Mouse (Mus musculus): ENCODE data around the gene Plk3. TPM values are rescaled to one million over a fixed set of nuclear protein-coding genes. Genes with fewer than 3 reads are reported as not detected.

Gene Plk3
- polyA plus RNA-seq, 1 experiment from 2014 or later, result 2.0 TPM

DNA sequence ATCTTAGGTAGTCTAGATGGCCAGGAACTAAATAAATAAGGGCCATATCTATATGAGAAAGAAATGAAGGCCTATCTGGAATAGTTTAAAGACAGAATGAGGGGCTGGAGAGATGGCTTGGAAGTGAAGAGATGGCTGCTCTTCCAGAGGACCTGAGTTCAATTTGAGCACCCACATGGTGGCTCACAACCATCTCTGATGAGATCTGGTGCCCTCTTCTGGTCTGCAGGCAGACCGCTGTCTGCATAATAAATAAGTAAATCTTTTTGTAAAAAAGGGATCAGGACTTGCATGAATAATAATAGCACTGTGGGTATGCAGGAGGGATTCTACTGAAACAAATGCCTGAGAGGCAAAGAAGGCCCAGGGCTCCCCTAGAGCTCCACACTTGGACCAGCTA lies 20.5 kb downstream of the Plk3 start:
- ATAC-seq (ENCODE audit: insufficient number of reproducible peaks, insufficient read depth, low FRiP score, low read depth), result no peak
- Histone ChIP-seq H3K4me1 (ENCODE audit: control insufficient read depth in 2 of 2, insufficient read depth in 2 of 2, low read length in 2 of 2) (no peaks in the 10 kb centered on the region), H3K9ac (ENCODE audit: low read length) (no peak overlapping the region), H3K27me3 (ENCODE audit: control insufficient read depth, insufficient read depth, low read length) (no peaks in the 10 kb centered on the region), H3K4me3 (ENCODE audit: control insufficient read depth in 1 of 2, insufficient read depth in 1 of 2, low read depth in 1 of 2, low read length in 2 of 2) (no peak overlapping the region), H3K27ac (replicated peaks in 1 of 2; ENCODE audit: control insufficient read depth in 1 of 2, insufficient read depth in 1 of 2, low read depth in 2 of 2, low read length in 2 of 2) (no peak overlapping the region), H3K4me2 (ENCODE audit: low read length) (no peak overlapping the region), H3K36me3 (ENCODE audit: control insufficient read depth, insufficient read depth, low read length) (0 out of 2 replicates have a peak, but pooled peaks cover 4% of the 10 kb centered on the region), H3K9me3 (ENCODE audit: control insufficient read depth, low read length) (no peaks in the 10 kb centered on the region)
- WGBS, result 92% methylated on average over 1 of the region's 1 CpGs

DNA sequence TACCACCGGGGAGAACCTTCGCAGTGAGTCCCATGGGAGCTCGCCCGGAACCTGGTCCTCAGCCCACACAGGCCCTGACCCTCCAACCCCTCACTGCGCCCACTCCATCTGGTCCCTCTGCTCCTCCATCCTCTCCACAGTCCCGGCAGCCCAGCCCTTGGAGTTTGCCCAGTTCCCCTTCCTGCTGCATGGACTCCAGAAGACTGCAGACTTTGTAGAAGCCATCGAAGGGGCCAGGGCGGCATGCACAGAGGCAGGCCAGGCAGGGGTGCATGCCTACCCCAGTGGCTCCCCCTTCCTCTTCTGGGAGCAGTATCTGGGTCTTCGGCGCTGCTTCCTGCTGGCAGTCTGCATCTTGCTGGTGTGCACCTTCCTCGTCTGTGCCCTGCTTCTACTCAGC lies 22.8 kb downstream of the Plk3 start:
- no peaks in the 10 kb centered on the region for H3K4me1 ChIP-seq (ENCODE audit: control insufficient read depth in 2 of 2, insufficient read depth in 2 of 2, low read length in 2 of 2)
- WGBS, result 84% methylated on average over 11 of the region's 11 CpGs
- H3K4me2 ChIP-seq (ENCODE audit: low read length), result no peak overlapping the region
- H3K27ac ChIP-seq (replicated peaks in 1 of 2; ENCODE audit: control insufficient read depth in 1 of 2, insufficient read depth in 1 of 2, low read depth in 2 of 2, low read length in 2 of 2), result no peak overlapping the region
- H3K9me3 ChIP-seq (ENCODE audit: control insufficient read depth, low read length), result no peaks in the 10 kb centered on the region
- no peak overlapping the region for H3K4me3 ChIP-seq (ENCODE audit: control insufficient read depth in 1 of 2, insufficient read depth in 1 of 2, low read depth in 1 of 2, low read length in 2 of 2)
- no peak for ATAC-seq (ENCODE audit: insufficient number of reproducible peaks, insufficient read depth, low FRiP score, low read depth)
- 0 out of 2 replicates have a peak, but pooled peaks cover 4% of the 10 kb centered on the region for H3K36me3 ChIP-seq (ENCODE audit: control insufficient read depth, insufficient read depth, low read length)
- no peak overlapping the region for H3K9ac ChIP-seq (ENCODE audit: low read length)
- no peaks in the 10 kb centered on the region for H3K27me3 ChIP-seq (ENCODE audit: control insufficient read depth, insufficient read depth, low read length)

DNA sequence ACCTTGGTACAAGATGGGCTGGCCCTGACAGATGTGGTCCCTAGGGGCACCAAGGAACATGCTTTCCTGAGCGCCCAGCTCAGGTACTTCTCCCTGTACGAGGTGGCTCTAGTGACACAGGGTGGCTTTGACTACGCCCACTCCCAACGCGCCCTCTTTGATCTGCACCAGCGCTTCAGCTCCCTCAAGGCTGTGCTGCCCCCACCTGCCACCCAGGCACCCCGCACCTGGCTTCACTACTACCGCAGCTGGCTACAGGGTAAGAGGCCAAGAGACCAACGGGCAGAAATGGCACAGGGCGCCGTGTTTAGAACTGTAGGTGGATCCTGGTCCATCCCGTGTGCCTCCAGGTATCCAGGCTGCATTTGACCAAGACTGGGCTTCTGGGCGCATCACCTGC lies 23.5 kb downstream of the Plk3 start:
- Histone ChIP-seq H3K27ac (replicated peaks in 1 of 2; ENCODE audit: control insufficient read depth in 1 of 2, insufficient read depth in 1 of 2, low read depth in 2 of 2, low read length in 2 of 2) (no peak overlapping the region), H3K9me3 (ENCODE audit: control insufficient read depth, low read length) (no peaks in the 10 kb centered on the region), H3K9ac (ENCODE audit: low read length) (no peak overlapping the region), H3K27me3 (ENCODE audit: control insufficient read depth, insufficient read depth, low read length) (no peaks in the 10 kb centered on the region), H3K4me2 (ENCODE audit: low read length) (no peak overlapping the region), H3K4me1 (ENCODE audit: control insufficient read depth in 2 of 2, insufficient read depth in 2 of 2, low read length in 2 of 2) (no peaks in the 10 kb centered on the region), H3K4me3 (ENCODE audit: control insufficient read depth in 1 of 2, insufficient read depth in 1 of 2, low read depth in 1 of 2, low read length in 2 of 2) (no peak overlapping the region), H3K36me3 (ENCODE audit: control insufficient read depth, insufficient read depth, low read length) (0 out of 2 replicates have a peak, but pooled peaks cover 4% of the 10 kb centered on the region)
- WGBS, result 85% methylated on average over 13 of the region's 13 CpGs
- no peak for ATAC-seq (ENCODE audit: insufficient number of reproducible peaks, insufficient read depth, low FRiP score, low read depth)

DNA sequence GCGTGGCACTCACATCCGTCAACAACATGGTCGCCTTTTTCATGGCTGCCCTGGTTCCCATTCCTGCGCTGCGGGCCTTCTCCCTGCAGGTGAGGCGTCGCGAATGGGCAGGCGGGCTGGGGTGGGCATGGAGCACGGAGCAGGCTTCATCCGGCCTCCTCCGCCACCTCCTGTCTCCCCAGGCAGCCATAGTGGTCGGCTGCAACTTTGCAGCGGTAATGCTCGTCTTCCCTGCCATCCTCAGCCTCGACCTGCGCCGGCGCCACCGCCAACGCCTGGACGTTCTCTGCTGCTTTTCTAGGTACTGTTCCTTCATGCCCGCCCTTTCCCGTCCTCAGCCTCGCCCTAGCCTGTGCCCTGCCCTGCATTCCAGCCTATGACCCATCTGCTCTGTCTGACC lies 24.4 kb downstream of the Plk3 start:
- H3K4me1 ChIP-seq (ENCODE audit: control insufficient read depth in 2 of 2, insufficient read depth in 2 of 2, low read length in 2 of 2), result no peaks in the 10 kb centered on the region
- no peaks in the 10 kb centered on the region for H3K9me3 ChIP-seq (ENCODE audit: control insufficient read depth, low read length)
- WGBS, result 89% methylated on average over 25 of the region's 25 CpGs
- H3K27ac ChIP-seq (replicated peaks in 1 of 2; ENCODE audit: control insufficient read depth in 1 of 2, insufficient read depth in 1 of 2, low read depth in 2 of 2, low read length in 2 of 2), result no peak overlapping the region
- H3K4me3 ChIP-seq (ENCODE audit: control insufficient read depth in 1 of 2, insufficient read depth in 1 of 2, low read depth in 1 of 2, low read length in 2 of 2), result no peak overlapping the region
- H3K4me2 ChIP-seq (ENCODE audit: low read length), result no peak overlapping the region
- H3K9ac ChIP-seq (ENCODE audit: low read length), result no peak overlapping the region
- ATAC-seq (ENCODE audit: insufficient number of reproducible peaks, insufficient read depth, low FRiP score, low read depth), result no peak
- no peaks in the 10 kb centered on the region for H3K27me3 ChIP-seq (ENCODE audit: control insufficient read depth, insufficient read depth, low read length)
- H3K36me3 ChIP-seq (ENCODE audit: control insufficient read depth, insufficient read depth, low read length), result 0 out of 2 replicates have a peak, but pooled peaks cover 4% of the 10 kb centered on the region

DNA sequence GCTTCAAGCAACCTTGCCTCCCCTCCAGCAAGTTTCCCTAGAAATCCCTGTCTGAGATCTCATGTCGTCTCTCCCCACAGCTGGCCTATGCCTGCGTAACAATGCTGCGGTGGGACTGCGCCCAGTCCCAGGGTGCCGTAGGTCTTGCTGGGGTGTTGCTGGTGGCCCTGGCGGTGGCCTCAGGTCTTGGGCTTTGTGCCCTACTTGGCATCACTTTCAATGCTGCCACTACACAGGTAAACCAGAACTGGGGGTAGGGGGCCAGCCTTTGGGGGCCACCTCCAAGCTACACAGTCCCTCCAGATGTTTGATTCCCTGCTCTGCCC lies 25.3 kb downstream of the Plk3 start:
- Histone ChIP-seq H3K36me3 (ENCODE audit: control insufficient read depth, insufficient read depth, low read length) (0 out of 2 replicates have a peak, but pooled peaks cover 4% of the 10 kb centered on the region), H3K9me3 (ENCODE audit: control insufficient read depth, low read length) (no peaks in the 10 kb centered on the region), H3K4me3 (ENCODE audit: control insufficient read depth in 1 of 2, insufficient read depth in 1 of 2, low read depth in 1 of 2, low read length in 2 of 2) (no peak overlapping the region), H3K27me3 (ENCODE audit: control insufficient read depth, insufficient read depth, low read length) (no peaks in the 10 kb centered on the region), H3K9ac (ENCODE audit: low read length) (no peak overlapping the region), H3K4me1 (ENCODE audit: control insufficient read depth in 2 of 2, insufficient read depth in 2 of 2, low read length in 2 of 2) (no peaks in the 10 kb centered on the region), H3K4me2 (ENCODE audit: low read length) (no peak overlapping the region), H3K27ac (replicated peaks in 1 of 2; ENCODE audit: control insufficient read depth in 1 of 2, insufficient read depth in 1 of 2, low read depth in 2 of 2, low read length in 2 of 2) (no peak overlapping the region)
- 85% methylated on average over 6 of the region's 6 CpGs for WGBS
- ATAC-seq (ENCODE audit: insufficient number of reproducible peaks, insufficient read depth, low FRiP score, low read depth), result no peak

DNA sequence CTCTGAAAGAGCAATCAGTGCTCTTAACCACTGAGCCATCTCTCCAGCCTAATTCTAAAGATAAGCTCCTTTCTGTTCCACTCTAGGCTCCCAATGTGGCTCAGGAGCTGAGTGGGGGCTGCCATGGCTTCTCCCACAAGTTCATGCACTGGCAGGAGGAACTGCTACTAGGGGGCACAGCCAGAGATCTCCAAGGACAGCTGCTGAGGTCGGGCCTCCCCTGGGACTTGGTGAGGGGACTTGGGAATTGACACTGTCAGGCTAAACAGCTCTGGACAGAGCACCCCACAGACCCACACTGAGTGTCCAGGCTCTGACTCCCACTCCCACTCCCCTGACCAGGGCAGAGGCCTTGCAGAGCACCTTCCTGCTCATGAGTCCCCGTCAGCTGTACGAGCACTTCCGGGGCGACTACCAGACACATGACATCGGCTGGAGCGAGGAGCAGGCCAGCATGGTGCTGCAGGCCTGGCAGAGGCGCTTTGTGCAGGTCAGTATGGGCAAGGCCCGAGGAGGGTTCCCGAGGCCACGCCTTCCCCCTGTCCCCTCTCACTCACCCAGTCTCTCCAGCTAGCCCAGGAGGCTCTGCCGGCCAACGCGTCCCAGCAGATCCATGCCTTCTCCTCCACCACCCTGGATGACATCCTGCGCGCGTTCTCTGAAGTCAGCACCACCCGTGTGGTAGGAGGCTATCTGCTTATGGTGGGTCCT lies 25.8 kb downstream of the Plk3 start:
- Histone ChIP-seq H3K27ac (replicated peaks in 1 of 2; ENCODE audit: control insufficient read depth in 1 of 2, insufficient read depth in 1 of 2, low read depth in 2 of 2, low read length in 2 of 2) (no peak overlapping the region), H3K36me3 (ENCODE audit: control insufficient read depth, insufficient read depth, low read length) (0 out of 2 replicates have a peak, but pooled peaks cover 4% of the 10 kb centered on the region), H3K9ac (ENCODE audit: low read length) (no peak overlapping the region), H3K4me1 (ENCODE audit: control insufficient read depth in 2 of 2, insufficient read depth in 2 of 2, low read length in 2 of 2) (no peaks in the 10 kb centered on the region), H3K27me3 (ENCODE audit: control insufficient read depth, insufficient read depth, low read length) (no peaks in the 10 kb centered on the region), H3K4me2 (ENCODE audit: low read length) (no peak overlapping the region), H3K9me3 (ENCODE audit: control insufficient read depth, low read length) (no peaks in the 10 kb centered on the region), H3K4me3 (ENCODE audit: control insufficient read depth in 1 of 2, insufficient read depth in 1 of 2, low read depth in 1 of 2, low read length in 2 of 2) (no peak overlapping the region)
- 89% methylated on average over 18 of the region's 18 CpGs for whole genome bisulfite sequencing
- ATAC-seq (ENCODE audit: insufficient number of reproducible peaks, insufficient read depth, low FRiP score, low read depth), result no peak

DNA sequence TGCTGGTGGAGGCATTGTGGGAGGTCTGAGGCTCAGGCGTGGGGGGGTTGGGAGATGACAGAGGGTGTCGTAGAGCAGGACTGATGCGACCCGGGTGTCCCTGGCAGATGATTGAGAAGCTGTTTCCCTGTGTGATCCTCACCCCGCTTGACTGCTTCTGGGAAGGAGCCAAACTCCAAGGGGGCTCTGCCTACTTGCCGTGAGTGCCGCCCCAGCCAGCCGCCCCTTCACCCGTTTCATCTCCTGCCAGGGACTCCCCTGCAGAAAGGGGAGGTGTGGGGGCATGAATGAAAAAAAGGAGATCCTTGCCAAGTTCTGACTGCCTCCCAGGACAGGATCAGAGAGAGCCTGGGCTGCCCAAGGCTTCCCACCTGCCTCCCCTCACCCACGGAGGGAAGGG lies 28.6 kb downstream of the Plk3 start:
- Histone ChIP-seq H3K27ac (replicated peaks in 1 of 2; ENCODE audit: control insufficient read depth in 1 of 2, insufficient read depth in 1 of 2, low read depth in 2 of 2, low read length in 2 of 2) (no peak overlapping the region), H3K27me3 (ENCODE audit: control insufficient read depth, insufficient read depth, low read length) (no peaks in the 10 kb centered on the region), H3K36me3 (ENCODE audit: control insufficient read depth, insufficient read depth, low read length) (no peaks in the 10 kb centered on the region), H3K4me3 (ENCODE audit: control insufficient read depth in 1 of 2, insufficient read depth in 1 of 2, low read depth in 1 of 2, low read length in 2 of 2) (no peak overlapping the region), H3K9ac (ENCODE audit: low read length) (no peak overlapping the region), H3K4me1 (ENCODE audit: control insufficient read depth in 2 of 2, insufficient read depth in 2 of 2, low read length in 2 of 2) (peaks cover 0 to 3% of the 10 kb centered on the region in 2 experiments; a peak in 1 of 4 replicates), H3K9me3 (ENCODE audit: control insufficient read depth, low read length) (no peaks in the 10 kb centered on the region), H3K4me2 (ENCODE audit: low read length) (no peak overlapping the region)
- 69% methylated on average over 10 of the region's 10 CpGs for WGBS
- no peak for ATAC-seq (ENCODE audit: insufficient number of reproducible peaks, insufficient read depth, low FRiP score, low read depth)

DNA sequence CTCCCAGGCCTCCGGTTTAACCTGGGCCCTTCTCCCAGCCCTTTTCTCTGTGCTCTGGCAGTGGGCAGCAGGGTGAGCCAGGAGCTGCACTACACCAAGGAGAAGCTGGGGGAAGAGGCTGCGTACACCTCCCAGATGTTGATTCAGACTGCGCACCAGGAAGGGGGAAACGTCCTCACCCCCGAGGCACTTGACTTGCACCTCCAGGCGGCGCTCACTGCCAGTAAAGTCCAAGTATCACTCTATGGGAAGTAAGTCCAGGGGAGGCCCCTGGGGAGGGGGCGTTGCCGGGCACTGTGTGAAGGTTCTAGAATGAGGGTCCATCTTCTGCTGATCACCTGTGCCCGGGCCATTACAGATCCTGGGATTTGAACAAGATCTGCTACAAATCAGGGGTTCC lies 29.1 kb downstream of the Plk3 start:
- H3K36me3 ChIP-seq (ENCODE audit: control insufficient read depth, insufficient read depth, low read length), result no peaks in the 10 kb centered on the region
- no peaks in the 10 kb centered on the region for H3K27me3 ChIP-seq (ENCODE audit: control insufficient read depth, insufficient read depth, low read length)
- no peak overlapping the region for H3K4me3 ChIP-seq (ENCODE audit: control insufficient read depth in 1 of 2, insufficient read depth in 1 of 2, low read depth in 1 of 2, low read length in 2 of 2)
- no peak overlapping the region for H3K4me2 ChIP-seq (ENCODE audit: low read length)
- H3K9ac ChIP-seq (ENCODE audit: low read length), result no peak overlapping the region
- H3K9me3 ChIP-seq (ENCODE audit: control insufficient read depth, low read length), result no peaks in the 10 kb centered on the region
- 69% methylated on average over 10 of the region's 10 CpGs for WGBS
- no peak overlapping the region for H3K27ac ChIP-seq (replicated peaks in 1 of 2; ENCODE audit: control insufficient read depth in 1 of 2, insufficient read depth in 1 of 2, low read depth in 2 of 2, low read length in 2 of 2)
- no peak for ATAC-seq (ENCODE audit: insufficient number of reproducible peaks, insufficient read depth, low FRiP score, low read depth)
- peaks cover 0 to 3% of the 10 kb centered on the region in 2 experiments; a peak in 1 of 4 replicates for H3K4me1 ChIP-seq (ENCODE audit: control insufficient read depth in 2 of 2, insufficient read depth in 2 of 2, low read length in 2 of 2)

Data from heart, embryonic 14.5 days (tissue).